Mouse (Mus musculus) heart, adult 2 months (tissue): Measurements from ENCODE around the gene Elavl1. TPM values are rescaled to one million over a fixed set of nuclear protein-coding genes. Genes with fewer than 3 reads are reported as not detected.

ENCODE experiments used
- DNase-seq, 2 experiments: peaks; one replicate each; pipeline ENCODE4 v3.0.0; 2021
- H3K27ac ChIP-seq: fragments of 200-600 bp; 2 replicates; pipeline ENCODE4 v1.8.1; 2022
- H3K27me3 ChIP-seq: fragments of 200-500 bp; 2 replicates; pipeline ENCODE4 v1.6.1; 2012; ENCODE audit warnings: mild to moderate bottlenecking, low read length, inconsistent platforms, mixed read lengths; ENCODE audit not compliant: control insufficient read depth, insufficient read depth
- H3K36me3 ChIP-seq: fragments of 200-500 bp; 2 replicates; pipeline ENCODE4 v1.6.1; 2012; ENCODE audit warnings: low read length, inconsistent platforms; ENCODE audit not compliant: control insufficient read depth, insufficient read depth
- H3K4me1 ChIP-seq: fragments of 200-500 bp; 2 replicates; pipeline ENCODE4 v1.6.1; 2011; ENCODE audit warnings: low read length; ENCODE audit not compliant: control insufficient read depth, insufficient read depth
- H3K4me3 ChIP-seq: fragments of 200-600 bp; 2 replicates; pipeline ENCODE4 v1.8.1; 2022
- H3K79me2 ChIP-seq: fragments of 200-500 bp; replicated peaks from 2 replicates; pipeline ENCODE4 v1.6.1; 2012; ENCODE audit warnings: mild to moderate bottlenecking, inconsistent platforms, low read length, moderate library complexity, mixed read lengths; ENCODE audit not compliant: control insufficient read depth, insufficient read depth
- H3K9ac ChIP-seq: fragments of 200-500 bp; 2 replicates; pipeline ENCODE4 v1.6.1; 2012; ENCODE audit warnings: low read depth, mild to moderate bottlenecking, control low read depth, inconsistent platforms, low read length, mixed read lengths
- CTCF ChIP-seq: fragments of 200-600 bp; IDR thresholded peaks from 2 replicates; pipeline ENCODE4 v1.8.1; 2022; ENCODE audit warnings: antibody characterized with exemption, mild to moderate bottlenecking, moderate library complexity
- EP300 ChIP-seq: fragments of 200-500 bp; IDR thresholded peaks from 2 replicates; pipeline ENCODE4 v1.6.1; 2011; ENCODE audit warnings: low read depth, low read length, control low read depth; ENCODE audit not compliant: insufficient read depth
- POLR2A ChIP-seq: fragments of 200-500 bp; IDR thresholded peaks from 2 replicates; pipeline ENCODE4 v1.6.1; 2011; ENCODE audit warnings: mild to moderate bottlenecking, low read depth, low read length, control low read depth; ENCODE audit not compliant: insufficient read depth
- WGBS: fragments of 180-500 bp; shearing (Covaris S2); methylation state at CpG from one replicate; pipeline ENCODE4 v1.1.7; 2018; 5-methylcytosine and 5-hydroxymethylcytosine counted together
- intact Hi-C: fragments of 180-260 bp; cut with DNase I; formaldehyde crosslinking; loops from one replicate; pipeline ENCODE4 v1.15.1; 2025
- polyA plus RNA-seq: library from polyadenylated mRNA; depleted of rRNA; stranded (reverse); fragments of >200 nt; gene quantifications from 2 replicates; pipeline ENCODE4 v1.2.3, GENCODE M21; 2012
- total RNA-seq, 2 experiments: library from RNA; stranded (reverse); gene quantifications; 2 replicates each; pipeline ENCODE4 v1.2.3; 2021

Gene Elavl1
- total and polyA plus RNA-seq, 3 experiments: 25.9 to 61.1 (median 60.0) TPM

GRCm38 (mm10) chr8:4320404-4320803 is 4.8 kb downstream of the Elavl1 start:
- Histone ChIP-seq H3K9ac (no peak overlapping the region), H3K4me3 (no peak overlapping the region), H3K27me3 (no peaks in the 10 kb centered on the region), H3K36me3 (peaks cover 47% of the 10 kb centered on the region), H3K27ac (peak overlapping the region; percentile 10; the same call in 1 of the 2 replicates), H3K79me2 (peaks cover 27% of the 10 kb centered on the region), H3K4me1 (peaks cover 20% of the 10 kb centered on the region)
- 82% methylated on average over 1 of the region's 1 CpGs for WGBS
- DNase-seq: peak in 1 of 2 experiments; percentile 16
- TF ChIP-seq EP300 (no peak), CTCF (no peak), POLR2A (no peak)
- intact Hi-C loops: loop anchor here (5.0 to 10.0 kb wide), 3 partner anchors 128 to 172 kb away; partner anchors contain the start of genes Cers4 and Evi5l

GRCm38 (mm10) chr8:4319573-4319872 is 5.7 kb downstream of the Elavl1 start:
- no peak overlapping the region for H3K27ac ChIP-seq
- H3K4me3 ChIP-seq: no peak overlapping the region
- 95% methylated on average over 11 of the region's 11 CpGs for WGBS
- intact Hi-C loops: no loop called here
- DNase-seq: no peak
- no peak overlapping the region for H3K9ac ChIP-seq
- no peak for TF ChIP-seq CTCF
- TF ChIP-seq EP300: no peak
- TF ChIP-seq POLR2A: no peak
- no peaks in the 10 kb centered on the region for H3K27me3 ChIP-seq
- H3K79me2 ChIP-seq: peaks cover 26% of the 10 kb centered on the region
- peaks cover 20% of the 10 kb centered on the region for H3K4me1 ChIP-seq
- peaks cover 47% of the 10 kb centered on the region for H3K36me3 ChIP-seq

- peaks cover 50% of the 10 kb centered on the region for H3K36me3 ChIP-seq
- no peak overlapping the region for H3K27ac ChIP-seq
- peaks cover 19% of the 10 kb centered on the region for H3K4me1 ChIP-seq
- no peak for TF ChIP-seq POLR2A
- no peak for TF ChIP-seq CTCF
- no peak for TF ChIP-seq EP300
- no peak overlapping the region for H3K9ac ChIP-seq
- intact Hi-C loops: no loop called here
- H3K79me2 ChIP-seq: peaks cover 24% of the 10 kb centered on the region
- H3K27me3 ChIP-seq: no peaks in the 10 kb centered on the region
- no peak overlapping the region for H3K4me3 ChIP-seq
- no peak for DNase-seq
- WGBS: 61% methylated on average over 2 of the region's 2 CpGs
These were observed 6.2 kb downstream of the Elavl1 start for GRCm38 (mm10) chr8:4318796-4319572.

GRCm38 (mm10) chr8:4318124-4318523 is 7.1 kb downstream of the Elavl1 start:
- no peak overlapping the region for H3K27ac ChIP-seq
- peaks cover 18% of the 10 kb centered on the region for H3K4me1 ChIP-seq
- H3K36me3 ChIP-seq: peaks cover 50% of the 10 kb centered on the region
- WGBS: 84% methylated on average over 5 of the region's 5 CpGs
- intact Hi-C loops: no loop called here
- H3K4me3 ChIP-seq: no peak overlapping the region
- no peaks in the 10 kb centered on the region for H3K27me3 ChIP-seq
- TF ChIP-seq CTCF (no peak), EP300 (no peak), POLR2A (no peak)
- H3K79me2 ChIP-seq: peaks cover 21% of the 10 kb centered on the region
- H3K9ac ChIP-seq: no peak overlapping the region
- DNase-seq: no peak

- WGBS: 79% methylated on average over 3 of the region's 3 CpGs
- Histone ChIP-seq H3K79me2 (peaks cover 13% of the 10 kb centered on the region), H3K9ac (no peak overlapping the region), H3K27ac (no peak overlapping the region), H3K36me3 (peaks cover 27% of the 10 kb centered on the region), H3K27me3 (no peaks in the 10 kb centered on the region), H3K4me1 (peaks cover 10% of the 10 kb centered on the region), H3K4me3 (no peak overlapping the region)
- intact Hi-C loops: no loop called here
- no peak for TF ChIP-seq POLR2A
- no peak for TF ChIP-seq EP300
- no peak for TF ChIP-seq CTCF
- no peak for DNase-seq
These were observed 10.4 kb downstream of the Elavl1 start for GRCm38 (mm10) chr8:4314852-4315251.
